Mouse (Mus musculus) layer of hippocampus, adult 18-20 months (tissue): ENCODE measurements at regions not wholly inside any gene's neighbourhood (a gene's known extent, or its start where the extent isn't known, plus 50 kb on each side); places are given as distances from the start of the nearest gene placed in this dataset.

Experiments used
- DNase-seq, 2 experiments: peaks; one replicate each; pipeline ENCODE4 v3.0.0; 2022; ENCODE audit warnings: low spot score in 2 of 2

DNA sequence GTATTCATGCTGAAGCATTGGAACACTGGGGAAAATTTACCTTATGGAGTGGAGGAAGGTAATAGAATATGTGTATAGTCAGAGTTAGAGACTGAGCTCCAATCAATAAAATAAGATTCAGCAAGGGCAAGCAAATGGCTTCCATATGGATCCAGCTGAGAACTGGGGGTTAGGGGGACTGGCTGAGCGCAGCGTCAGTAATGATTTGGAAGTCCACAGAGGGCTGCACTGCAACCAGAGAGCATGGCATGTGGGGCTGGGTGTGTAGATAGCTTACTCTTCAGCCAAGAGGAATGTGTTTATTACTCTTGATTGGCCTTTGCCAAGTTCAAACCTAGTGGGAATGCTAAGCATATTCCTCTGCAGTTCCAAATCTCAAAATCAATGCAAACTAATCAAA lies 55.8 kb upstream of the Ccn6 start:
- DNase-seq, result no peak

GRCm38 (mm10) chr10:39218151-39218550 lies 54.6 kb upstream of the Ccn6 start:
- DNase-seq, result no peak

DNA sequence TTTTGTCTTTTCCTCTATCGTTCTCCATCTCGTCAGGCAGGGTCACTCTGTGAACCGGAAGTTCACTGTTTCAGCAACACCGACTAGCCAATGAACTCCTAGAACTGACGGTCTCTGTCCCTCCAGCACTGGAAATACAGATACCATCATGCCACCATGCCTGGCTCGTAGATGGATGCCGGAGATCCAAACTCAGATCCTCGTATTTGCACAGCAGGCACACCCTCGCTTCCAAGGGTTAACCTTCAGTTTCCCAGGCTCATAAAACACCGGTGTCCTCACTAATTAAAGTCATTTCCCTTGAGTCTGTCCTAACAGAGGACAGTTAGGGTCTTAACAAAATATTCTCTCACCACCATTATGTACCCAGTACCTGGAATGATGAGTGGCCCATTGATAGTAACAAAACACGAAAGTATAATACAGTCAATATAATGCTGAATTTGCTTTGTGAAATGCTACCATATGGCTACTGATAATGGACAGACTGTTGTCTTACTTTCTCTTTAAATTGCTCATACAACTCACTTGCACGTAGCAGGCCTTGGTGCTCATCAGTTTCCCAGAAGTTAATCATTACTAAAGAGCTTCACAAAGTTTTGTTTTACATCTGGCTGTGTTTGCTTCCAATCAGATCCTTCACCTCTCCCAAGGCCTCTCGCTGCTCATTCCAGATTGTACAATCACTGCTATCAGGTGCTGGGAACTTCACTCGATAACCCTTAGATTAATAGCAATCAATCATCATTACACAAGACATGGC lies 52.7 kb upstream of the Ccn6 start:
- no peak for DNase-seq

DNA sequence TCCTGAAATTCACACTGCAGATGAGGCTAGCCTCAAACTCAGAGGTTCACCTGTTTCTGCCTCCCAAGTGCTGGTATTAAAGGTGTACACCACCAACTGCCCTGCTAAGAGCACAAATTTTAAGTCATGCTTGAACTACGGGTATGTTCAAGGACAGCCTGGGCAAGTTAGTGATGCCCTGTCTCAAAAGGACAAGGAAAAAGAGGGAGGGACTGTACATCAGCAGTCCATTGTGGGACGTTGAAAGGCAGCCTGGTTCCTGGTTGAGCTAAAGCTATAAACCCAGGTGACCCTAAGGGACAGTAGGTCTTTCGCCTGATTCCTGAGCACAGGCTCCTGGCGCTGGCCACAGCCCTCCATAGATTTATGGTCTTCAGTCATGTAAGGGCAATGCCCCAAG lies 51.0 kb upstream of the Ccn6 start:
- DNase-seq, result no peak
